Mouse (Mus musculus) cerebellum, adult 2 months (tissue): ENCODE measurements around the gene Sptbn1.

ENCODE experiments used
- CTCF ChIP-seq: fragments of 200-500 bp; IDR thresholded peaks from 2 replicates; pipeline ENCODE4 v1.5.1; 2011; ENCODE audit warnings: low read depth, mild to moderate bottlenecking, control low read depth, low read length, moderate library complexity, borderline replicate concordance; ENCODE audit not compliant: insufficient read depth
- POLR2A ChIP-seq: fragments of 200-500 bp; IDR thresholded peaks from 2 replicates; pipeline ENCODE4 v1.6.1; 2011; ENCODE audit warnings: low read length, control low read depth, borderline replicate concordance; ENCODE audit not compliant: insufficient read depth

DNA sequence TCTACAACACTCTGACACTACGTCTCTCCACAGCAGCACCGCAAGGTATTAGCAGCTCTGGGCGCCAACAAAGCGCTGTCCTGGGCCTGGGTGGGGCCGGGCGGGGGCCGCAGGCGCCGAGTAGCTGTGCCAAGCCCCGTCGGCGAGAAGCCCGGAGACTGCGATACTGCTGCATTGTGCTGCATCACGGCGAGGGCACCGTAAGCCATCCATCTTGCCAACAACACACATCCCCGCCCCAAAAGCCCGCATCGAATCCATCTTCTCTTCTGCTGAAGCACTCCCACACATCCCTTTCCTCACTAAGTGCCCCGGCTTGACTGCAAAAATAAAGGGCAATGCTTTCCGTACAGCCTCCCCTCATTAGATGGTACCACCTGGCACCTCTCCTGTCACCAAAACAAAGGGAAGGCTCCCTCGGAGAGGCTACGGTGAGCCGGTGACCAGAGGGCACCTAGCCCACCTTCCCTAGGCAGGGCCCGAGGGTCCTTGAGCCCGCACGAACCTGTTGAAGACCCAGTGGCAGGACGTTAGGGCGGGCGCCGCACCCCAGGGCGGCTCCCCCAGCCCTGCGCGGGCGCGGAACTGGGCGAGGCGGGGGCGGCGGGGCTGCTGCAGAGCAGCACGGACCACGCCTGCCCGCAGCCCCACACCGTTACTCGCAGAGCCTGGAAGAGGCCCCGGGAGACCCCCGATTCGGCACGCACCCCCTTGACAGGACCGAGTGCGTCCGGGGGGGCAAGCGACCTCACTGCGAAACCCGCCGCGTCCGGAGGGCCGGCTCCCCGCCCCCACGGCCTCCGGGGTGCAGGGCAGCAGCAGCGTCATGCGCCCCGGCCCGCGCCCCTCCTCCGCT is 711 bp downstream of the Sptbn1 start:
- no peak for TF ChIP-seq CTCF
- no peak for TF ChIP-seq POLR2A
